Mouse (Mus musculus) olfactory bulb, adult 2 months (tissue): Measurements from ENCODE around the gene Supv3l1.

Experiments used
- CTCF ChIP-seq: fragments of 200-500 bp; IDR thresholded peaks from 2 replicates; pipeline ENCODE4 v1.5.1; 2012; ENCODE audit warnings: low read depth, mild to moderate bottlenecking, low read length, moderate library complexity; ENCODE audit not compliant: insufficient read depth
- POLR2A ChIP-seq: fragments of 200-500 bp; IDR thresholded peaks from 2 replicates; pipeline ENCODE4 v1.6.1; 2012; ENCODE audit warnings: mild to moderate bottlenecking, low read depth, low read length, moderate library complexity; ENCODE audit not compliant: insufficient read depth

DNA sequence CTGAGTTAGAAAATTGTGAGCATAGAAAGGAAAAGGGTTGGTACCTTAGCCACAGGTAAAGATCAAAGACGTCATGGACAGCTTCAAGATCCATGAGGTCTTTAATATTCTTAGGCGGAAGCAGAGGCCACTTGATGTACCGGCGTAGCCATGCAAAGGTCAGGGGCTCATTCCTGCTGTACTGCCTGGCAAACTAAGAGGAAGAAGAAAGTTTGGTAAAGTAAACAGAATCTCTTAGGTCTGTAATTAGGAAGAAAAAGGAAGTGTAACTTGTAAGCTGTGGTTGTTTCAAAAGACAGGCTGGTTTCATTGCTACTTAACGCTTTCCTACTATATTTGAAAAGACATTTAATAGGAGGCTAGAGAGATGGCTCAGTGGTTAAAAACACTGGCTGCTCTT lies 19.1 kb downstream of the Supv3l1 start:
- TF ChIP-seq CTCF (no peak), POLR2A (no peak)
